Mouse (Mus musculus) layer of hippocampus, postnatal 25 days (tissue): ENCODE data around the gene Cped1. TPM values are rescaled to one million over a fixed set of nuclear protein-coding genes. Genes with fewer than 3 reads are reported as not detected.
"Not testable (repeated sequence)": the region's sequence is repeated elsewhere in the genome, so short reads cannot be mapped to it uniquely, and the experiment has no call there.

Source experiments
- DNase-seq, 2 experiments: peaks; one replicate each; pipeline ENCODE4 v3.0.0; 2022; ENCODE audit warnings: mixed read lengths in 2 of 2, low spot score in 1 of 2; ENCODE audit errors: extremely low spot score in 1 of 2
- total RNA-seq, 2 experiments: library from RNA; stranded (reverse); gene quantifications; 2 replicates each; pipeline ENCODE4 v1.2.3; 2021

The Cped1 gene
- total RNA-seq, 2 experiments from 2014 or later: 1.1 to 1.5 TPM

DNA sequence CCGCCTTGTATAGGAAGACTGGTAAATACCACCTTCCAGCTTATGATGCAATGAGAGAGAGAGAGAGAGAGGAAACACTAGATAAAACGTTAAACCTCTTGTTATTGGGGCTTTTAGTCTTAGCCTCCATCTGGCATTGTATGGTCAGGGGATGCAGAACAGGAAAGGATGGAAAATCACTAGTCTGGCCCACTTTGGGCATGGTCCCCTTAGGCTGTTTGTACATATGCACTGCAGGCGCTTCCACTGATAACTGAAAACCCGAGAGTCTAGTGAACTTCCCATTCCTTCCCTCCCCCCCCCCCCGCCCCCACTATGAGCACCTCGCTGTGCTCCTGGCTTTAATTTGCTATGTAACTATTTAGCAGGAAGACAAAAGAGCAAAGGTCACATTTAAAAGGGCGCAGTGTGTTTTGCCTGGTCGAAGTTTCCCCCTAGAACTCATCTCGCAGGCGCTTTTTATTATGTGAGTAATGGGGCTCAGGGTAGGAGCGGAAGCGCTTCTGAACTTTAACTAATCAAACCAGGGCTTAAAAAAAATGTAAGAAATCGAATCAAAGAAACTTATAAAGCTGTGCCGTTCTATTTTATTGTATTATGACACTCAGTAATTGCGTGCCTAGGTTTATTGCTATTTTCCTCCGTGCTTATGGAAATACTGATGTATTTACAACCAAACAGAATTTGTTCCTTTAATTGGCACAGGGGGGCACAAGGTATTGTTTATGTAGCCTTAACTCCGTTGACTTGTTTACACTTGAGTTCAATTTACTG is 40.1 kb downstream of the Cped1 start:
- no peak for DNase-seq

DNA sequence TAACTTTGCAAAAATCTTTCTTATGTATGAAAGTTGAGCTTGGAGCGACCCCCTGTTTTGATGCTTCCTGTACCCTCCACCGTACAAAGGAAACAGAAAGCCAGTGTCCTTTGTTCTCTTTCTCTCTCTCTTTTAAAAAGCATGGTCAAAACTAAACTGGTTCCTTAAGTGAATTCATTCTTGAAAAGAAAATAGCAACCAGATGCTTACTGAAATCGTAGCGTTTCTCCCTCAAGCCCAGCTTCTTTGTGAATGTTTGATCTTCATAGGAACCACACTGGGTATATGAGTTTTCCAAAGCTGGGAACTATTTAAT is 40.6 kb downstream of the Cped1 start:
- DNase-seq: no peak

DNA sequence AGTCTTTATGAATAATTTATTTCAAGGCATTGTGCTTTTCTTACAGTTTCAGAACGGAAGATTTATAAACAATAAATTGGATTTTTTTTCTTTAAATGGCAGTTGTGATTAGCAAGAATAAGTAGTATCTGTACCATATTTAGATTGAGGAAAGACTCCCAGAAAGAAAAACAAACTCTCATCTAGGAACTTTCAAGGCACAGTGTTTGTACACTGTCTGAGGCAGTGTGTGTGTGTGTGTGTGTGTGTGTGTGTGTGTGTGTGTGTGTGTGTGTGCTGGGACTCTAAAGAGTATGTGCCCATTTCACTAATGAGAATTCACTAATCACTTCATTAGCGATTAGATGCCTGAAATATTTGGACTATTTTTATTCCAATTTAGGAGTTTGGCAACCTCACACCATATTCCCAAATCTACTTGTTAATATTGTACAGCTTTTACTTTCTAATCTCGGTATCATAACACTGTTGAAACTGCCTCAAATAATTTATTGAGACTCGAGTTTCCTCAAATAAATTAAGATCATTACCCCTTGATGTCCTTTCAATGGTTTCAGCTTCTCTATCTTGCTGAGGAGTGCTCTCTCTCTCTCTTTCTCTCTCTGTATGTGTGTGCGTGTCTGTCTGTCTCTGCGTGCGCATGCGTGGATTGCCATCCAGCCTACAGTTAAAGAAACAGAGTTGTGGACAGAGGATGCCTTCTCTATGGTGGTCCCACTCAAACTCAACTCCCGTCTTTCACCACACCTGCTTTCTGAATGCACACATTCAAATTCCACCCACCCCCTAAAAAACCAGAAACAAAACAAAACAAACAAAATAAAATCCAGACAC is 41.3 kb downstream of the Cped1 start:
- no peak for DNase-seq

DNA sequence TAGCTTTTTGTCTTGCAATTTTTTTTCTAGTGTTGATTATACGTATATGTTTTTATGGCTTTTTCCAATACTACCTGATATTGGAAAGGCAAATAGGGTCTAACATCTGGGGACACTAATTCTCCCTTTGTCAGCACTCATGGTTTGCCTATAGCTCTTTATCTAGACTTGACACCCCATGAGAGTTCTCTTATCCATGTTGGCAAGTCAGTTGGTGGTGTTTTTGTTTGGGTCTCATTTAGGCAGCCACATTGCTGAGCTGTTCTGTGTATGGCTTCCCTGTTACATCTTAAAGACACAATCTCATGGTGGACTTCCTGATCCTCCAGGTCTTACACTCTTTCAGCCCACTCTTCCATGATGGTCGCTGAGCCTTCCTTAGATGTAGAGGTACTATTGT is 42.1 kb downstream of the Cped1 start:
- no peak for DNase-seq

DNA sequence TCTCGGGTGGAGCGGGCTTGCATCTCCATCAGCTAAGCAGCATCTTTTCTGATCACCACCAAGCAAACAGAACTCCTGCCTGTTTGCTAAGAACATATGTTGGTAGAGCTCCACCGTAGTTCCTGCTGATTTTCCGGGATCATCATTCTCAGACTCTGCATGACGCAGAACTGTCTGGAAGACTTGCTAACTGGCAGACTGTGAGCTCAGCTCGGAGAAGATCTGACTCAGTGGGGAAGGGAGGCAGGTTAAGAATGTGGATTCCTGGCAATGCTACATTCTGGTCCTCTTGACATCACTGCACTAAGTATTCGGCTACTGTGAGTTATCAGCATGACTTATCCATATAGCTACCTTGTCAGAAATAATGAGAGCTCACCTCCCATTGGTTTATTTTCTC is 44.7 kb downstream of the Cped1 start:
- DNase-seq: no peak

DNA sequence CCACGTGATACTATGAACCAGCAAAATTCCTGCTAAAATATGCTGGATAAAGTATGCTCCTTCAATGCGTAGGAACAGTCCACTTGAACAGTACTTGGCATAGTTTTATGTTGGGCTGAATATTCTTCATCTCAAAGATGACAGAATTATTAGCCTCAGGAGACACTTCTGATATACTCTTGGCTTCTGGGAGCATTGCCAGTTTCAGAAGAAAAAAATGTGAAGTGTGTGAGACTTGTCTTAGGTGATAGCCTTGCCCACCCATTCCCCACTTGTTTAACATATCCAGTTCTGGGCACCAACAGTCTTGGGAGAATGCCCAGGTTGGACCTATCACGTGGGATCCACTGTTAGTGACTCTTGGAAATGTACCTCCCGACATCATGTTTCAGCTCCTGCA is 47.5 kb downstream of the Cped1 start:
- DNase-seq: no peak

DNA sequence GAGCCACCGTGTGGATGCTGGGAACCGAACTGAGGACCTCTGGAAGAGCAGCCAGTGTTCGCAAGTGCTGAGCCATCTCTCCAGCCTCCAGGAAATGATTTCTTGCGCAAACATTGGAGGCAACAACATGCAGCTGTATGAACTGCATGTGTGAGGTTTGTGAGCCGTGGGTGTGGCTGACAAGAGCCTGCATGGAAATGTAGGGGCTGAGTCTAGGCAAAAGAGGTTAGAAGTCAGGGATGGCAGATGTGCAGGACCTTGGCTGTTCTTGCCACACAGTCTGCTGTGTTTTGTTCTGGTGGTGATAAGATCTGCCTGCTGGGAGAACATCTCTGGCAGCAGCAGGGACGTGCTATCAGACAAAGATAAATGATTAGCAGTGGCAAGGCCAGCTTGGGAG is 49.7 kb downstream of the Cped1 start:
- DNase-seq: no peak

DNA sequence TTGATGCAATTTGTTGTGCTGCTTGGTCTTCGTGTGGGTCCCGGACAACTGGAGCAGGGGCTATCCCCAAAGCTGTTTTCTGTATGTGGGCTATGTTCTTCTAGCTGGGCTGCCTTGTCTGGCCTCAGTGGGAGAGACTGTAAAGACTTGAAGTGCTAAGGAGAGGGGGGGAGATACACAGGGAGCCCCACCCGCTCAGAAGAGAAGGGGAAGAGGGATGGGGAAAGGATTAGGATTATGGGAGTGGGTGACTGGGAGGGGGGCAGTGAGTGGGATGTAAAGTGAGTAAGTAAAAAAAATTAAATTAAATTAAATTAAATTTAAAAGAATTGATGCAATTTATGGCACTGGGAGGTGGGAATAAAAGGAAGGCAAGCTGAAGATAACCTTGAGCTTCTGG is 50.2 kb downstream of the Cped1 start:
- no peak for DNase-seq

DNA sequence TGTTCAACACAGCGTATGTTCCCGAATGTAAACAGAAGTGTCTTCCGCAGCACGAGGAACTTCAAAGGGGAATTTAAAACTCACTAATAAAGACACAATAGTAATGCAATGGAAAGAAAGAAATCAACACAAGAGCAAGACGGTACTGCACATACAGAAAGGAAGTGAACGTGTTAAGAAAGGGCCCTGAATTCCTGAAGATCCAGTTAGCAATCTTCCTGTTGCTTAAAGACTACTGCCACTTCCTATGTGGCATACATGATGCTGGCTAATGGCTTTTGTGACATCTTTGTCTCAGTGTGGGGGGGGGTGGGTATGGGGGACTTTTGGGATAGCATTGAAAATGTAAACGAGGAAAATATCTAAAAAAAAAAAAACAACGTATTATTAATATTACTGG is 50.7 kb downstream of the Cped1 start:
- DNase-seq: no peak

DNA sequence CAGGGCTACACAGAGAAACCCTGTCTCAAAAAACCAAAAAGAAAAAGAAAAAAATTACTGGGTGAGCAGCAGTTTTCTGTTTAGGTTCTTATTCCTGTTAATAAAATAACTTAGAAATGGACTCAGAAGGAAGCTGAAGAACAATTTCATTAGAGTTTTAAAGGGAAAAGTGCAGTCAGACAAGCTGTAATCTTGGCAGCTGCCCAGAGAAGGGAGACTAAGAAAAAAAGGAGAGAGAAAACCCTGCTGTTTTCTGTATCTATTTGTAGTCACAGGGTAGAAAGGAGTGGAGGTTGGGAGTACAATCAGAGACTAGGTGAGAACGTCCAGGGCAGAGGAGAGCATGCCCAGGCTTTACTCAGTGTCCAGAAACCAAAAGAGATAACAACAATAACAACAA is 51.2 kb downstream of the Cped1 start:
- no peak for DNase-seq

DNA sequence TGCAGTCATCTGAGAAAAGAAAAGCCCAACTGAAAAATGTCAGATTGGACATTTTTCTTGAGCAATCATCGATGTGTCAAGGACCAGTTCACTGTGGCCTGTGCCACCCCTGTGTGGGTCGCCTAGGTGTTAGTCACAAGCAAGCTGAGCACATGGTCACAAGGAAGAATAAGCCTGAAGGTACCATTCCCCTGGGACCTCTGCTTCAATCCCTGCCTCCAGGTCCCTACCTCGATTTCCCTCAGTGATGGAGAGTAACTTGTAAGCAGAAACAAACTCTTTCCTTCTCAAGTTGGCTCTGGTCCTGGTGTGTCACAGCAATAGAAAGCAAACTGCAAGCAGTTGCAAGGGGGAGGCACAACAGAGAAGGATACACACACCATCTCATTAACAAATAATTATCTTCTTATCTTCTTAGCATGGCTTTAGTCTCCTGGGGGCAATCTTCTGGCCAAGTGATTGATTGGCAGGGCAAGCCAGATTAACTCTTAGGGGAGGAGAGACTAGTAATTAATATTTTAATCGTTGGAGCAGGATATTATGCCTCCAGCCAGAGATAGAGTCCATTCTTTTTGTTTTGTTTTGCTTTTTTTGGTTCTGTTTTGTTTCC is 51.8 kb downstream of the Cped1 start:
- DNase-seq: no peak

DNA sequence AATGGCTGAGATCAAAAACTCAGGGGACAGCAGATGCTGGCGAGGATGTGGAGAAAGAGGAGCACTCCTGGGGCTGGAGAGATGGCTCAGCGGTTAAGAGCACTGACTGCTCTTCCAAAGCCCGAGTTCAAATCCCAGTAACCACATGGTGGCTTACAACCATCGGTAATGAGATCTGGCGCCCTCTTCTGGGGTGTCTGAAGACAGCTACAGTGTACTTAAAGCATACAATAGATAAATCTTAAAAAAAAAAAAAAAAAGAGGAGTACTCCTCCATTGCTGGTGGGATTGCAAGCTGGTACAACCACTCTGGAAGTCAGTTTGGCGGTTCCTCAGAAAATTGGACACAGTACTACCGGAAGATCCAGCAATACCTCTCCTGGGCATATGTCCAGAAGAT is 54.0 kb downstream of the Cped1 start:
- DNase-seq: not testable (repeated sequence)

DNA sequence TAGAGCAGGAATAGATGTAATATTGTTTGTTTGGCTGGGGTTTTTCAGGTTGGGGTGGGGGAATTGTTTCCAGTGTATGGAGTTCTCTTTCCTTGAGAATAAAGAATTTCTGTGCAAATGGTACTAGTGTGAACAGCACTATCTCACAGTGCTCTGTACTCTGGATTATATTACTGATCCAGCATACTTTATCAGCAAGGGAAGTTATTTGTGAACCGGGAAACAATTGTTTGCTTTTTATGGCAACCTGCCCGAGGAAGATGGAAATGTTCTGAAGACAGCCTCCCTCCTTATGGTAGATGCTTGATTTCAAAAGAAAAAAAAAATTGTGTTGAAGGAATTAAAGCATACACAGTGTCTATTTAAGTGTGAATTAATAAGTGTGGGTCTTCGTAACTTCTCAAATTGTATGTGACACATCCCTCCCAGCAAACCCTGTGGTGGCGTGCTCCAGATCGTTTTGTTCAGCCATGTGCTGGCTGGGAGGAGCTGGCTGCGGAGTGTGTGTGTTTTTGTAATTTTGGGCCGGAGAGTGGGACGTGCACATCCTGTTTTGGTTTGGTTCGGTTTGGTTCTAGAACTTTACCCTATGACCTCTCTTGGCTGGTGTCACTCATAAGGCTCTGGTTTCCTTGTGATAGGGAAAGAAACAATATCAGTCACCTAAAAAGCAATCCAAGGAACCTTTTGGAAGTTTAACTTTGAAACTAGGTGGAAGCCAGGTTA is 59.3 kb downstream of the Cped1 start:
- no peak for DNase-seq

DNA sequence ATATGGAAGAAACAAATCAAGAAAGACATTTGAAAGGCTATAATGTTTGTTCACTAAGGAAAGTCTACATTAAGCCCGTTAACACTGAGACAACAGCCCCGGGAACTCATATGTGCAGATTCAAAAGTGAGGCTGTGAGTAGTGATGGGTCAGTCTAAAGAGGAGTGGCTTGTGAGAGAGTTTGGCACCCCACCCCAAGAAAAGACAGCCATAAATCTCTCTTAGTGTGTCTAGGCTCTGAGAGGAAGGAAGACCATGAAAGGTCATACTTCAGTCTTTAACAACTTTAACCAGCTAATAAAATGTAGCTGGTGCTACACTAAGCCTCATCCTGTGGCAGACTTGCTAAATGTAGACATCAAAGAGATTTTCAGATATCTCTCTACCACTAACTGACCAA is 61.4 kb downstream of the Cped1 start:
- DNase-seq: no peak

DNA sequence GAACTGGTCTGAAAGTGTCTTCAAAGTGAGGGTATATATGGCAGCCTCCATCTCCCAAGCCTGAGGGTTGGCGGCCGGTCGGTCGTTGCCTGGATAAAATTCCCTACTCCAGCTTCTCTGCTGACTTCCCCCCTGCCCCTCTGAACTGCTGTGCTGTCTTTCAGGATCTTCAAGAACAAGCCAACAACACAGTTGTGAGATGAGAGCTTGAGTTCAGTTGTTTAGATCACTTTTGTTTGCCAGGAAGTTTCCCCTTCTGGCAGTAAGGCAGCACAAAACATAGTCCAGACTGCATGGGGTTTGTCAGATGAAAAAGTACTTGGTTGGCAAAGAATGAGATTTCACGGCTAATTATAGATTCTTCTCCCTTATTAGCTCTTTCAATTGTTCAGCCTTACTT is 63.4 kb downstream of the Cped1 start:
- DNase-seq: no peak

DNA sequence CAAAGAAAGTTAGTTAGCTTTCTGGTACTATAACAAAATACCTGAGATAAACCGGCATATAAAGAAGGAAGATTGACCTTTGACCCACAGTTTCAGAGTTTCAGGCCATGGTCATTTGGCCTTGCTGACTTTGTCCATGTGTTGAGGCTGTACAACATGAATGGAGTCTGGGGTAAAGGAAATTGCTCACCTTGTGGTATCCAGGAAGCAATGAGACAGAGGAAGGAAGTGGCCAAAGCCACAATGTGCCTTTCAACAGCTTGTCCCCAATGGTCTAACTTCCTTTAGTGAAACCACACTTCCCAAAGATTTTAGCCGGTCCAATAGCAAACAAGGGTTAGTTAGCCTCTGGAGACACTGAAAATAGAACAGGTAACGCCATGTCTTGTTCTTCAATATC is 65.8 kb downstream of the Cped1 start:
- DNase-seq: no peak

DNA sequence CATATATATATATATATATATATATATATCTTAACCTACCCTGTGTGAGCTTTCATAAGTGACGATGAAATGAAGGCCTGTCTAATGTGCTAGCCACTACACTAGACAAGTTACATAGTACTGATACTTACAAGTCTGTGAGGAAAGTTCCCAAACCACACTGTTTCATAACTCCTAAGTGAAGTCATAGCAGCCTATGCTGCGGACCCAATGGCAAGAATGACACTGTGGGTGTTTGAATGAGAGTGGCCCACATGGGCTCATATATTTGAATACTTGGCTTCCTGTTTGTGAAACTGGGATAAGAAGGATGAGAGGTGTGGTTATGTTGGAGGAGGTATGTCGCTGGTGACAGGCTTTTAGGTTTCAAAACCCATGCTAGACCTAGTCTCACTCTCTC is 67.3 kb downstream of the Cped1 start:
- no peak for DNase-seq

DNA sequence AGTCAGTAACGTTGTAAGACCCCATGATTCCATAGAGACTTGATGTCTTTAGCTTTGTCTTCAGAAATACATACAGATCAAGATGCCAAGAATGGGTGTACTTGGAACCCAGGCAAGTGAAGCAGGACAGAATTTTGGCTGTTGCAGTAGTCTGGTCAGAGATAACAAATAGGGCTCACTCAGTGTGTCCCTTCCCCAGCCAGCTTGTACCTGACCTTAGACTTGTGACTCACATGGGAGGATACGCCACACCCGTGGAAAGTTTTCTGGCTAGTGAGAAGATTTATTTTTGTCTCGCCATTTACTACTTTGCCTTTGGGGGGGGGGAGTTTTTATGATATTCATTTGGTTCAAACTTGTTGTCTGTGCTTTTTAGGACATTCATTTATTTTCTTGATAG is 78.6 kb downstream of the Cped1 start:
- DNase-seq: no peak

DNA sequence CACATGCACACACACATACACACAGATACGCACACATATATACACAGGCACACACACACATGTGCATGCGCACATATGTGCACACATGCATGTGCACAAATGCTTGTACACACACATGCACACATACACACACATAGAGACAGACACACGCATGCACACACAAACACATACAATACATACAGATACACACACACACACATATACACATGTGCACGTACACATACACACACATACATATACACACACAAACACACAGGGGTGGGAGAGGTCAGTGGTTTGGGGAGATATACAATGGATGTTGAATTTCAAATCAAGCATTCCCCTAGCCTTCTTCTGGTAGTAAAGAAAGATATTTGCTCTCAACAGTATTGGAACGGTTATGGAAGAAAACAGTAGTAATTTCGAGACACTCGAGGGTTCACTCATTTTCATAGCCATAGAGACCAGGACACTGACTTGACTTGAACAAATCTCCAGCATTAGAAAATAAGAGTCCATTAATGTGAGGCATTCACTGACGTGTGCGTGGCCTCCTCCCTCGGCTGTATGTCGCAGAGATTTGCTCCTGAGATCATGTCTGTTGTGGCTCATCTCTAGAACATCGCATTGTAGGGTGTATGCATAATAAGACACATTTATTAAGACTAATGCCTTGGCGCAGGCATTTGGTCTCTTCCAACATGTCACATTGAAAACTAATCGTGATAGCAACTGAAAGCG is 85.0 kb downstream of the Cped1 start:
- no peak for DNase-seq

DNA sequence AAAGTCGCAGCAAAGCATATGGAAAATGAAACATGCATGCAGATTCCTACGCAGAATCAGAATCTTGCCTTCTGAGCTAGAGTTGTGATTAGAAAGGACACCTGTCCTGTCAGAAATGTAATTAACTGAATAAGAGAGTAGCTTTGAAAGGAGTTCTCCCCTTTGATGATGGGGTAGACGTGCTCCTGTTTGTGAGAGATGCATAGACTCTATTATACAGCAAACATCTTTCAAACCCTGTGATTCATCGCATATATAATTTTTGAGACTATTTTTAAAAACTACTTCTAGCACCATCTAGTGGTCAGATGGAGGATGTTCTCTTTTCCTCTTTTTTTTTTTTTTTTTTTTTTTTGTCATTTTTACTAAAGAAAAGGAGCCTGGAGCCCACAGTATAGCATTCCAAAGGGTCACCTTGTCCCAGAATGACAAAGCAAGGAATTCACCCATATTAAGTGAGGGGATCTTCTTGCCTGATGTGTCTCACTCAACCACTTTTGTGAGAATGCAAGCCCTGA is 85.7 kb downstream of the Cped1 start:
- DNase-seq: no peak
